Mouse (Mus musculus) urinary bladder, adult 18-20 months (tissue): ENCODE results near the gene Ikzf3.

Experiments
- DNase-seq, 2 experiments: peaks; one replicate each; pipeline ENCODE4 v3.0.0; 2022; ENCODE audit warnings: low spot score in 2 of 2, mixed read lengths in 2 of 2

The Ikzf3 gene

DNA sequence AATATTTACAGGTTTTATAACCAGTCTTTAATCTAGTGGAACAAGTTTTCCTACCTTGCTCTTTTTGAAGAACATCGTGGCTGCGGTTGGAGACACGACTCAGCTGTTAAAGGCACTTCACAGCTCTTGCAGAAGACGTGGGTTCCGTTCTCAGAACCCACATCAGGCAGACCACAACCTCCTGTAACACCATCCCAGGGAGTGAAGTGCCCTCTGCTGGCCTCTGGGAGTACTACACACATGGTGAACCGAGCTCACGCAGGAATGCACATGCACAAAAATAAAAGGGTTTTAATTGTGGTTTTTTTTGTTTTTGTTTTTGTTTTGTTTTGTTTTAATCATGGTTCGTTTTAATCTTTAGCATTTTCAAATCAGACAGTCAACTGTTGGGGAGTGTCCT lies 22.5 kb upstream of the Ikzf3 start:
- DNase-seq: no peak

DNA sequence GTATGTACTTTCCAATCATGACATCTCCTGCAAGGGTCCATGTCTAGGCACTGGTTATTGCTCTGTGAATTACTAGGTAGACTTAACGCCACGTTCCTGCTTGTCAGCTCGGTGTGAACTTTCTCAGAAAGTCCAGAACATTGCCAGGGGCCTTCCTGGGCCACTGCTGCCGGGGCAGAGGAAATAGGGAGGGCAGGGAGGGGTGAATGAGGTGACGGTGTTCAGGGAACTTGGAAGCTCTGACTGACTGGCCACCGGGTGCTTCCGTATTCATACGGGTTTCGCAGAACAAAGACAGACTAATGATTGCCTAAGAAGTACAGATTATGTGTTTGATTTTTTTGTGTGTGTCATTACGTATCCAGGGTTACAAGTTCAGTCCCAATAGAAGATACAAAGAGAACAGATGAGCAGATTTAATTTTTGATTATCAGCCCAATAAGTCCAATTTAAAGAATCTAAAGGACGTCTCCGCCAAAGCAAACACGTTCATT lies 18.1 kb upstream of the Ikzf3 start:
- DNase-seq: no peak

DNA sequence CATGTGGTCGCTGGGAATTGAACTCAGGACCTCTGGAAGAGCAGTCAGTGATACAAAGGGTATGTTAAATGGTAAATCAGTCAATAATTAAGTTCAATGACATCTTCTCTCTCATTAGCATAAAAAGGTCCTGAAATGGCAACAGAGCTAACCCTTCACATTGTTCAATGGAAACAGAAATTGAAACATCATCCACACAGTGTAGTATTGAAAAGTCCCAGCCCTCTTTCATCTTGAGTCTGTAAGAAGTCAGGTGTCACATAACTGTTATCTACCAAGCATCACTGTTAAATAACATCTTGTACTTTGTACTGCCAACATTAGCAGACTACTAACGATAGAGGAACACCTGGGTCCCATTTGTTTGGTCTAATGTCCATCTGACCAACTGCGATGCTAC lies 17.2 kb upstream of the Ikzf3 start:
- no peak for DNase-seq

DNA sequence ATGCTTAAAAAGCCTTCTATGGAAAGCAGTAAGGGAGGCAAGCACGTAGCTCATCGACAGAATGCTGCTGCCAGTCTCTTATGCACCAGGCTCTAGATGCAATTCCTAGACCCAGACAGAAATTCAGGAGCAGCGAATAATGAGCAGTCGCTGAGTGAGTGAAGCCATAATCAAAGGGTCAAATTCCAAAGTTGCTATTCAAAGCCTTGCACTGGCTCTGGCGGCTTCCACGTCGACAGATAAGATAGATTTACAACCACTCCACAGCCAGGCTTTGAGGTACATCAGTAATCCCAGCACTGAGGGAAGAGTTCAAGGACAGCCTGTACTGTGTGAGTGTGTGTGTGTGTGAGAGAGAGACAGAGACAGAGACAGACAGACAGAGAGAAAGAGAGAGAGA lies 15.1 kb upstream of the Ikzf3 start:
- no peak for DNase-seq

DNA sequence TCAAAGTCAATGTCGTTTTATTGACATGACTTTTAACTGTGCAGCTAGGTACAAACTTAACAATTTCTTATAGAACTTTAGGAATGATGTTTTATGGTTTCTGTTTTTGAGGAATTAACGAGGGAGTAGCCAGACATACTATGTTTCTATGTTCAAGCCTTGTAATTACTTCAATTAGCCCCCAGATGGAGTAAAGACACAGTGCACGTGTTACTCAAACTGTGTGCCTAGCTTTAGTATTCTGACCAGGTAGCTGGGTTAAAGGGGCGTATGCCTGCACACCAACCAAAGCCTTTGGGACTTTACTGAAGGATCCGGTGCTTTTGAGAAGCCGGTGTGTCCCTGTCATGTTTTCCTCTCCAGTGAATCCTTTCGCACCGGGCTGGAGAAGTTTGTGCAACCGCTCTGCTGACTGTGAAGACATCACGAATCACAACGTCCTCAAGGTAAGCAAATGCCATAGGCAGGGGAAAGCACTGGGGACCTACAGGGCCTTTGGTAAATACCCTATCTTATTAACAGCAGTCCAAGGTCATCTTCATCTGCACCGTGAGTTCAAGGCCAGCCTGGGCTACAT lies 9.4 kb upstream of the Ikzf3 start:
- DNase-seq: no peak

DNA sequence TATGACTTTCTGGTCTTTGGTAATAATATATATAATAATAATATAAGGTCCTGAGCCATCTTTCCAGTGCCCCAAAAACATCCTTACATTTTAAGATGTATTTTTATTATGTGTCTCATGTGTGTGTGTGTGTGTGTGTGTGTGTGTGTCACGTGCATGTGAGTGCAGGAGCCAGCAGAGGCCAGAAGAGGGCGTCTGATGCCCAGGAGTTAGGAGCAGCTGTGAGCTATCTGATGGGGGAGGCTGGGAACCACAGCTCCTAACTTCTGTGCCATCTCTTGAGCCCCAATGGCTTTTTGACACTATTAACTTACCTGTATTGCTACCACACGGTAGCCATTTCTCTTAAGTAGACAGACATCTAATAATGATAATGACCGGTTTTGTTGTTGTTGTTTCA lies 8.1 kb upstream of the Ikzf3 start:
- DNase-seq: no peak

DNA sequence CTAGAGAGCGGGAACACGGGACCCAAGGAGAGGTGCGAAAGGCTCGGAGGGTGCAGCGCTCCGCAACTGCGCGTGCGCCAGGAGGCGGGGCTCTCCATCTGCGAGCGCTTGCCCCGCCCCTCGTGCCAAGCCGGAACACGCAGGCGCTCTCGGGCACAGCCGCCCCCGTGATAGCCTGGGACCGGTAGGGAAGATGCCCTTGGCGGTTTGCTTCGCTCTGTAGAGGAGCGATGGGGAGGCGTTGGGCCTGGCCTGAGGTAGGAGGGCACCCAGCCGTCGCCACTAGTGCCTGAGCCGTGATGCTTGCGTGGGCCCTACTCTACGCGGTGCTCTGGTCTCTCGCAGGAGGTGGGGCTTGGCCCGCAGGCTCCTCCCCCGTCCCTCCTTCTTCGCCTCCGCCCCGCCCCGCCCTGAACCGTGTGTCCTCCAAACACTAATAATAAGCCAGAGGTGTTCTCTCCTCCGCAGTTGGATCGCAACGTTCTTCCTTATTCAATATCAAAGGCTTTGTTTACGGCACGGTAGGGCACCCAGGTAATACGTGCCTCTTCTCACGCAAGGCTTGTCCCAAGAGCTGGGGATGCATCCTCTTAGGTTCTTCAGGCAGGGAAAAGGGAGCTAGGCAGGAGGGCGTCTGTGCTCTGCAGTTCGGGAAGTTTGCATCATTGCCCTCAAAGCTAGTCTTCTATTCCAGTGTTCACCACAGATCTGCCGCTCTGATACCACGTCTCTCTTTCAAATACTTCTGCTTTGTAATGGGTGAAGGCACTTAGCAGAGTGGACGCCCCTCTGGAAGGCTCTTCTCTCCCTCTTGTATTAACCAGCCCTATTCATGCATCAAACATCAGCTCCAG lies 5.4 kb upstream of the Ikzf3 start, which contains the start of gene Zpbp2:
Zpbp2 (plus strand) TSS at position 123 of the 854 bp plus-strand sequence.
- peak; percentile 81 to 91 for DNase-seq

DNA sequence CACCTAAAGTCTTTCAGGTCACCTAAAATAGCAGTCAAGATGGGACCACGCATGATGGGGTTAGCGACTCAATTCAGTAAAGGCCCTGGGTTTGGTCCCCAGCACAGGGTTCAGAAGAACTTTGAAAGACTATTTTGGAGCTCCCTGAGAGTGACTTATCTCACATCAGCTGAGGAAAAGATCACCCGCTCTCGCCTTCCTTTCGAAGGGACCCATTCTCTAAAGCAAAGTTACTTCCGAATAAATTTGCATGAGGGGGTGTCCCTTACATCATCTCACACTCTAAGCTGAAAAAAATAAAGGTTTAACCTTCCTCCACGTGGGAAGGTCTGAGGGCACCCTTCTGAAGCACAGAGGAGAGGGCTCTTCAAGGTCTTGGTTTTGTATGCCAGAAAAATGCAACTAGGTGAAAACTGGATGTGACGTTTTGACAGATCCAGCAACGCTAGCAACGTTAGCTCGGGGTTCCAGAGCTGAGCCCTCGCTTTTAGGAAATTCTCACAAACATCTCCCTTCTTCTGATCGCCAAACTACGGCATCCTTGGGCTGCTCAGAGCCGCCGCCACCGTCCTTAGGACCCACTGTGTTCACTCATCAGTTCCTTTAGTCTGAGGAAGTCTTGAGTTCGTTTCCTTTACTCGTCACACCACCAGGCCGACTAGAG lies 4.6 kb upstream of the Ikzf3 start:
- no peak for DNase-seq

DNA sequence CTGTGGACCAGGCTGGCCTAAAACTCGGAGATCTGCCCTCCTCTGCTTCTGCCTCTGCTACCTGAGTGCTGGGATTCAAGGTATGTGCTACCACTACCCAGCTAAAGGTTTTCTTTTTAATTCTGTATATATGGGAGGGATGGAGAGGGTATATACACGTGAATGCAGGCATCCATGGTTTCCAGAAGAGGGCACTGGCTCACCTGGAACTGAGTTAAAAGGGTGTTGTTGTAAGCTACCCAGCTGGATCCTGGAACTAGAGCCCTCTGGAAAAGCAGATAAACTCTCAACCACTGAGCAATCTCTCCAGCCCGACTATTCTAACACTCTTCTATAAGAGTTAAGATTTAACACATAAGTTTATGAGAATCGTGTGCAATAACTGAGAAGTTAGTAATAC lies 3.5 kb upstream of the Ikzf3 start:
- no peak for DNase-seq

DNA sequence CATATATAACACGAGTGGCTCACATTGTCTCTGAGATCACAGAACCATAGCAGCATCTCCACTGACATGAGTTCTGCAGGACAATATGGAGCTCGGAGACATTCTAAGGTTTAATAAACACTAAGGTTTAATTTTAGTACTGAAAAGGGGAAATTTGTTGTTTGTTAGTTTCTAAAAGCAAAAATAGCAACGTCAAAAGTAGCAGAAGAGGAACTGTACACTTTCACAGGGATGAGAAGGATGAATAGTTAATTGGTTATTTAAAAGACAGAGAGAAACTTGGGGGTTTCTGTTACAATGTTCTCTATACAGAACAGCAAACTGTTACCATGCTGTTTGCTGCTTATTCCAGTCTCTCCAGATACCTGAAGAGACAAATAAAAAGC lies 1.5 kb upstream of the Ikzf3 start:
- DNase-seq: no peak

DNA sequence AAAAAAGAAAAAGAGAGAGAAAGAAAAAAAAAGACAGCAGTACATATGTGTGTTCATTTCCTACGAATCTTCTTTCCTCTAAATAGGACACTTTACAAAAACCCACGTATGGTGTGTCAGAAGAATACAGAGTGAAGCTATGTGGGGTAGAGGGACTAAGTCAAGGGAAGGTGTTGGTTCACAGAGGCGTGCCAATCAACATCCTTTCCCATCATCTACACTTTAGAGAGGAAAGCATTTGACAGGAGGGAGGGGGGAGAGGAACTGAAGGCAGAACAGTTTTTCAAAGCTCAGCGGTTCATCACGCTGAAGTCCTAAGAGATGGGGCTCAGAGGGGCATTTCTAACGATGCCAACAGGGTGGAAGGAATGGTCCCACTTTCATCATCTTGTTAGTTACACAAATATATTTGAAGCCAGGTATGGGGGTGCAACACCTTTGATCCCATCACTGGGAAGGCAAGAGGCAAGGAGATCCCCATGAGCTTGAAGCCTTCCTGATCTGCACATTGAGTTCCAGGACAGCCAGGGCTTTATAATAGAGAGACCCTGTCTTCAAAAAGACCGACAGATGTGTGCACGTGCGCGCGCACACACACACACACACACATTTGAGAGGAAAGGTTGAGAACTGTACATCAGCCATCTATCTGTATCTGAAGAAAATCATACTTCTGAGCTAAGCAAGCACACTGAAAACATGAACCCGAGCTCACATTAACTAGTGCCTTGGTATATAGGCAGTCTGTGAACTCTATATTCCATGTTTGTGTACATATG lies 887 bp upstream of the Ikzf3 start:
- no peak for DNase-seq

DNA sequence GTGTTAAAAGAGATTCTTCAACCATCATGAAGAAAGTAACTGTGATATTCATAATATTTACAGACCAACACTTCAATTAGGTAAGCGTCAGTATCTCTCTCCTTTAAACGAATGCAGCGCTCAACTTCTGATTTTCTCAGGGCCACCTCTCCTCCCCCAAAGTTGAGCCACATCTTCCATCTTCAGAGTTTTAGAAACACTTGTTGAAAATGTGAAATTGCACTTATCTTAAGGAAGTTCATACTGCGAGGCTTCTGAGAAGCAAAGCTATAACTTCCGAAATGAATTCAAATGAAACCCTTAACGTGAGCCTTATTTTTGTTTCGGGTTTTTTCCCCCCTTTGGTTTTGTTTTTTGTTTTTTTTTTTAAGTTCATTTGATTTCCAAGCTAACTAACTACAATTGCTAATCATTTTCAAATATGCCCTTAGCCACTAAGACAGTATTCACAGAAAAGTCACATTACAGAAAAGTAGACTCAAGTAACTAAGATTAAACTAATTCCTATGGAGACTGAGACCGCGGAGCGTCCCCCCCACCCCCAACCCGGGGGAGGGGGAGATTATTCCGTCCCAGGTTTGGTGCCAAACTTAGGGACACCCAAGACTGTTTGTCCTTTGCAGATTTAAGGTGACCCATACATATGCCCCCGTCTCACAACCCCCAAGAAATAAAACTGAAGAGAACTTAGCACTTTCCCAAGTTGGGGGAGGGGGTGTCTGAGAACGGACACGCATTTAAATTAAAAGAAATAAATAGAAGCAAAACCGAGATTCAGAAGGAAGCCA lies 747 bp downstream of the Ikzf3 start:
- peak in 1 of 2 experiments; percentile 20 for DNase-seq

DNA sequence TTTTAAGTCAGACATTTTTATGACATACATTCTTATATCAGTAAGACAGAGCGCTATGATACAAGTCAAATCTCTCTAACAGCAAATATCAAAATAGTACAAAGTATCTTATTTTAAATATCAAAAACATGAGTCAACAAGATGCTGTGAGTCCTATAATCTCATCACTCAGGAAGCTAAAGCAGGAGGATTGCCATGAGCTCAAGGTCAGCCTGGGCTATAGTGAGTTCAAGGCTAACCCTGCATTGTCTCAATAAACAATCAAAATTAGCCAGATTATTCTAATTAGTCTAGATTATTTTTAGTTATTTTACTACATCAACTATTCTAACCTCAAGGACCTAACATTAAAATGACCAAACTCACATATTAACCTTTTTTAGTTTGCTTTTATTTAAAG lies 2.4 kb downstream of the Ikzf3 start:
- DNase-seq: no peak

DNA sequence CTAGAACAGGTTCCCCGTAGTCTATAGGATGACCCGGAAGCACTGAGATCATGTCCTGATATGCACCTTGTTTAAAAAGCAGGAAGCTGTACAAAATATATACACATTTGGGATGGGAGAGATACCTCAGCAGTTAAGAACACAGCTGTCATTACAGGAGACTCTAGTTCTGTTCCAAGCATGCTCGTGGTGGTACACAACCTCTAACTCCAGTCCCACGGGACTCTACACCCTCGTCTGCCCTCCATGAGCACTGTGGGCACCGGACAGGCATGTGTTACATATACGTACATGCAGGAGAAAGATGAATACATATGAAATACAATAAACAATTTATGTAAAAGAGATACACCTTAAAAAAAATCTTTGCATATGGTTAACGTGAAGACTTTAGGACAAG lies 3.3 kb downstream of the Ikzf3 start:
- no peak for DNase-seq

DNA sequence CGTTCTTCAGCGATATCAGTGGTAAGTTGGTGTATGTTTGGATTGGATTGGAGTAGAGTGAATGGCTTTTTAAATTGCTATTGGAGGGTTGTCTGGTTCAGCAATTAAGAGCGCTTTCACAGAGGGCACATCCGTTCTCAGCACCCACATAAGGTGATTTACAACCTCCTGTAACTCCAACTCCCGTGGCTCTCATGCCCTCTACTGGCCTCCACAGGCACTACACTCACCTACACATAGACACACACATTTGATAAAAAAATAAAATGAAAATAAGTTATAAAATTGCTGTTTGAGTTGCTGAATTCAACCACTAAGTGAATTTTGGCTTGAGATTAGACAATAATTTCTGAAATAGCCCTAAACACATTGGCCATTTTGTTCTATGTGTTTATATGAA lies 5.5 kb downstream of the Ikzf3 start:
- DNase-seq: no peak

DNA sequence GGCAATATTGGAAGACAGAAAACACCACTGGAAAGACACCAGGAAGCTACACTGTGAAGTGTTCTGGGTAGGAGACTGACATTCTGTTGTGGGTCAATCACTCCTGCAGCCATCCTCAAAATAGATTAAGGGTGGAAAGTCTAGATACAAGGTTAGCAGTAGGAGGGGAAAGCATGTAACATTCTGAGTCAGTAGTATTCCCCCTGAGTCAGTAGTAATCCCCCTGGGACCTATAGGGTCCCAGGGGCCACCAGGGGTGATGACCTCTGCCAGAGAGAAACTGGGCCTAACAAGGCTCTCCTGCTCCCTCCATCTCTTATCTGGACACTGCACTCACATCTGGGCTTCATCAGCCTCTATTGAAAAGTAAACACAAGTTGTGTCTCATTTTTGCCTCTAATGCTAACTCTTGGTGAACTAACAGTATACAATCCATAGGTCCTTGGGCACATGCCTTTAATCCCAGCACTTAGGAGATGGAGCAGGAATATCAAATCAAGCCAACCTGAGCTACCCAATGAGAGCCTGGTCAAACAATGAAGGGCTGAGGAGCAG lies 8.3 kb downstream of the Ikzf3 start:
- DNase-seq: no peak

DNA sequence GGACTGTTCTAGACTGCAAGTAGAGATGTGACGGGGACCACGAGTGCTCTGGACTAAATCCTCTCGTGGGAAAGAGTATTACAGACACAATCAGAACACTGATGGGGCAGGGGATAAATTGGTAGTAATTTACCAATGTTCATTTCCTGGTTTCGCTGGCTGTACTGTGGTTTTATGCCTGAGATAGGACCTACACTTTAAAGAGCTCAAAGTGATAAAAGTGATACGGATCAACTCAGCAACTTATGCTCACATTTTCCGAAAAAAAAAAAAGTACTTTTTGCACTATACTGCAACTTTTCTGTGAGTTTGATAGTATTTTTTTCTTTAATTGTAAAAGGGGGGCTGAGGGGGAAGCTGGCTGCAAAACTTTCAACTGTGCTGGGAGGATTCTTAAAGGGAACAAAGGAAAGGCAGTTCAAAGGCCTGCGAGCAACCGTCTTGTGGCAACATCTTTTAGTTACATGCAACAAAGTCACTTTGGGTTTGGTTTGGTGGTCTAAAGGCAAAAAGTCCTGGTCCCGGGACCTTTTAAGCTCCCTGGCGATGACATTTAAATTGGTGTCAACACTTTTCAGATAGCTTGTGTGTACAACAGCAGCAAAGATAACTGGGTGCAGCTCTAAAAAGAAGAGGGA lies 18.9 kb downstream of the Ikzf3 start:
- DNase-seq: no peak

DNA sequence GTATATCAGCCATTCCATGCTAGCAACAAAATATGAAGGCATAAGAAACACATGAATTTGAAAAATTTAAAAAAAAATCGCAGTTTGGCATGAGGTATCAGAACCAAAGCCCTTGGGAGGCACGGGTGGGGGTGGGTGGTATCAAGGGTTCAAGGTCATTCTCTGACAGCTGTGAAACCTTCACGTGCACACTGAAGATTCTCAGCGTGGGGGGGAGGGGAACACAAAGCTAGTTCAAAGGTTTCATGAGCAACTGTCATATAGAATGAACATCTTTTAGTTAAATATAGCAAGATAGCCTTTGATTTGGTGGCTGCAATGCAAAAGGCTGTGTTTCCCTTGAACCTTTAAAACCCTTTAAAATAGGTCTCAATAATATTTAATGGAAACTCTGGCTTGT lies 20.7 kb downstream of the Ikzf3 start:
- DNase-seq: no peak

DNA sequence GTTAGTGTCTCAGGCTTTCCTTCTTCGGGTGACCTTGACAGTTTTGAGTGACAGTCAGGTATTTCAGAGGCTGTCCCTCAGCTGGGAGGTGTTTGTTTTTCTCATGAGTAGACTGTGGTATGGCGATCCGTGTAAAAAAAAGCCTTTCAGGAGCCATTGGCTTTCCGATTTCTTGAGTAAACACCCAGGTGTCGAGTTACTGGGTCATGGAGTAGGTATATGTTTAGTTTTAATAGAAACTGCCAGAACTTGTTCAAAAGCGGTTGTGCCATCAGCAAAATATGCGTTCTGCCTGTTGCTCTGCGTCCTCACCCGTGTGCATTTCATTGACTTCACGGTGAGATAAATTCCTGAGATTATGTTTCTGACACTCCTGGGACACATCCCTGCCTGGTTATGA lies 25.4 kb downstream of the Ikzf3 start:
- DNase-seq: peak in 1 of 2 experiments; percentile 32

DNA sequence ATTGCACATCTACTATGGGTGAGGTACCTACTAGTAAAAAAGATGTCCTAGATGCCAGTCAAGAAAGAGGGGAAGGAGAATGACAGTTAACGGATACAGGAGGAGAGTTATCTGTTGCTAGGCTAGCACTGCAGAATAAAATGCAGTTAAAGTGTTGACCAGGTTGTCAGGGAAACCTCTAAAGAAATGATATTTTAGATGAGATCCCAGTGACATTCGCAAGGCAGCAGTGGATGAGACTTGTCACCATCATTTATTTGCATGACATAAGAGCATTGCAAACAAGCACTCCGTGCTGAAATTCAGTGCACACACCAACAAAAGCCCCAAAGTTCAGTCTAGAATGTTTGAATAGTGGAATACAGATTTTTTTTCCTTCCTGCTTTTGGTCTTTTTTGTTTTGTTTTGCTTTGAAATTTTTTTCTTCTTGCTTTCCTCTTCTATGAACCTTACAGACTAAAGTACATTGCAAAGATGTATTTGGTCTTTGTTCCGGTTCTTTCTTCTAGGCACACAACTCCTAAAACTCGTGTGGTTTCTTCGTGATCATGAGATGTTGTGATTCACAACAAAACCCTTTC lies 32.4 kb downstream of the Ikzf3 start:
- DNase-seq: no peak
